Mouse (Mus musculus) subcutaneous adipose tissue, adult 2 months (tissue): Measurements from ENCODE around the gene Olfr193. TPM values are rescaled to one million over a fixed set of nuclear protein-coding genes. Genes with fewer than 3 reads are reported as not detected.

Experiments
- polyA plus RNA-seq: library from polyadenylated mRNA; depleted of rRNA; stranded (reverse); fragments of >200 nt; gene quantifications from 2 replicates; pipeline ENCODE4 v1.2.3, GENCODE M21; 2012; ENCODE audit warnings: low replicate concordance; rRNA removed

Olfr193 gene
- not detected in 2 replicates for polyA plus RNA-seq

GRCm38 (mm10) chr16:59111781-59112180 is at the start of gene Olfr193:
Gene Olfr193, minus strand, starts transcription at chr16:59111881.

GRCm38 (mm10) chr16:59146746-59147145 is 35.1 kb upstream of the Olfr193 start, which contains the start of gene Olfr195:
Gene Olfr195, plus strand, starts transcription at chr16:59147046.

GRCm38 (mm10) chr16:59120969-59121368 is 9.3 kb upstream of the Olfr193 start, which contains the start of gene Olfr194:
Gene Olfr194, minus strand, starts transcription at chr16:59121069.

GRCm38 (mm10) chr16:59089722-59090121 is 22.0 kb downstream of the Olfr193 start, which contains the start of gene Olfr191:
Gene Olfr191, minus strand, starts transcription at chr16:59089822.

GRCm38 (mm10) chr16:59077905-59078304 is 33.8 kb downstream of the Olfr193 start, which contains the start of gene Olfr190:
Gene Olfr190, minus strand, starts transcription at chr16:59078005.

Other genes with a start within 250 kb of the Olfr193 start
- not detected in 2 replicates for gene Olfr177, start 237.1 kb downstream of the Olfr193 start, polyA plus RNA-seq
- gene Olfr178, start 219.8 kb downstream of the Olfr193 start, polyA plus RNA-seq: not detected in 2 replicates
- gene Olfr181, start 183.1 kb downstream of the Olfr193 start, polyA plus RNA-seq: not detected in 2 replicates
- not detected in 2 replicates for gene Olfr180, start 182.5 kb downstream of the Olfr193 start, polyA plus RNA-seq
- gene Olfr183, start 116.5 kb downstream of the Olfr193 start, polyA plus RNA-seq: not detected in 2 replicates
- gene Olfr186, start 81.6 kb downstream of the Olfr193 start, polyA plus RNA-seq: not detected in 2 replicates
- gene Olfr187, start 72.1 kb downstream of the Olfr193 start, polyA plus RNA-seq: not detected in 2 replicates
- not detected in 2 replicates for gene Olfr190, start 33.9 kb downstream of the Olfr193 start, polyA plus RNA-seq
- not detected in 2 replicates for gene Olfr191, start 22.1 kb downstream of the Olfr193 start, polyA plus RNA-seq
- gene Olfr194, start 9.2 kb upstream of the Olfr193 start, polyA plus RNA-seq: not detected in 2 replicates
- not detected in 2 replicates for gene Olfr195, start 35.2 kb upstream of the Olfr193 start, polyA plus RNA-seq
- gene Olfr196, start 58.6 kb upstream of the Olfr193 start, polyA plus RNA-seq: not detected in 2 replicates
- not detected in 2 replicates for gene Olfr198, start 91.7 kb upstream of the Olfr193 start, polyA plus RNA-seq
- not detected in 2 replicates for gene Olfr199, start 107.9 kb upstream of the Olfr193 start, polyA plus RNA-seq
- not detected in 2 replicates for gene Olfr201, start 160.8 kb upstream of the Olfr193 start, polyA plus RNA-seq
- not detected in 2 replicates for gene Olfr202, start 174.9 kb upstream of the Olfr193 start, polyA plus RNA-seq
- gene Olfr203, start 187.0 kb upstream of the Olfr193 start, polyA plus RNA-seq: not detected in 2 replicates
- gene Olfr204, start 206.4 kb upstream of the Olfr193 start, polyA plus RNA-seq: not detected in 2 replicates
- not detected in 2 replicates for gene Olfr205, start 219.3 kb upstream of the Olfr193 start, polyA plus RNA-seq
- not detected in 2 replicates for gene Olfr206, start 237.4 kb upstream of the Olfr193 start, polyA plus RNA-seq